Mouse (Mus musculus) liver, embryonic 16.5 days (tissue): ENCODE measurements around the gene Eomes. TPM values are rescaled to one million over a fixed set of nuclear protein-coding genes. Genes with fewer than 3 reads are reported as not detected.

Experiments
- ATAC-seq: fragments of 200-750 bp; cut with Nextera tagmentation; 2 replicates; pipeline ENCODE4 v1.8.0; 2017; ENCODE audit warnings: low read depth, mild to moderate bottlenecking, moderate number of reproducible peaks, moderate library complexity
- H3K27ac ChIP-seq: fragments of 300-500 bp; sonication (generic); 2 replicates; pipeline ENCODE4 v1.5.1; 2014; ENCODE audit warnings: mild to moderate bottlenecking, low read length
- H3K27me3 ChIP-seq: fragments of 300-500 bp; sonication (generic); 2 replicates; pipeline ENCODE4 v1.6.1; 2014; ENCODE audit warnings: low read depth, low read length, mixed read lengths; ENCODE audit not compliant: control insufficient read depth, insufficient read depth
- H3K36me3 ChIP-seq: fragments of 300-500 bp; sonication (generic); 2 replicates; pipeline ENCODE4 v1.6.1; 2014; ENCODE audit warnings: mild to moderate bottlenecking; ENCODE audit not compliant: control insufficient read depth, insufficient read depth
- H3K4me1 ChIP-seq: fragments of 300-500 bp; sonication (generic); 2 replicates; pipeline ENCODE4 v1.6.1; 2014; ENCODE audit warnings: low read depth, low read length, mixed read lengths; ENCODE audit not compliant: control insufficient read depth
- H3K4me2 ChIP-seq: fragments of 300-500 bp; sonication (generic); 2 replicates; pipeline ENCODE4 v1.6.1; 2014; ENCODE audit warnings: low read depth, low read length, mixed read lengths
- H3K4me3 ChIP-seq: fragments of 300-500 bp; sonication (generic); 2 replicates; pipeline ENCODE4 v1.5.1; 2014; ENCODE audit warnings: low read depth, mild to moderate bottlenecking, low read length
- H3K9ac ChIP-seq: fragments of 300-500 bp; sonication (generic); 2 replicates; pipeline ENCODE4 v1.6.1; 2014; ENCODE audit warnings: low read depth, low read length
- H3K9me3 ChIP-seq: fragments of 300-500 bp; sonication (generic); replicated peaks from 2 replicates; pipeline ENCODE4 v1.6.1; 2016; ENCODE audit warnings: low read length; ENCODE audit not compliant: control insufficient read depth
- WGBS: fragments of 180-500 bp; shearing (Covaris S2); extraction: QIAGEN DNeasy Blood & Tissue Kit; methylation state at CpG from one replicate; pipeline ENCODE4 v1.1.7; 2014; ENCODE audit not compliant: insufficient replicate concordance; 5-methylcytosine and 5-hydroxymethylcytosine counted together
- polyA plus RNA-seq: library from polyadenylated mRNA; unstranded; fragments of >200 nt; fragmentation: Nextera tagmentation; extraction: Ambion mirVana; gene quantifications from 2 replicates; pipeline ENCODE4 v1.2.1, GENCODE M21; 2015

Gene Eomes
- polyA plus RNA-seq, 1 experiment from 2014 or later: not detected

DNA sequence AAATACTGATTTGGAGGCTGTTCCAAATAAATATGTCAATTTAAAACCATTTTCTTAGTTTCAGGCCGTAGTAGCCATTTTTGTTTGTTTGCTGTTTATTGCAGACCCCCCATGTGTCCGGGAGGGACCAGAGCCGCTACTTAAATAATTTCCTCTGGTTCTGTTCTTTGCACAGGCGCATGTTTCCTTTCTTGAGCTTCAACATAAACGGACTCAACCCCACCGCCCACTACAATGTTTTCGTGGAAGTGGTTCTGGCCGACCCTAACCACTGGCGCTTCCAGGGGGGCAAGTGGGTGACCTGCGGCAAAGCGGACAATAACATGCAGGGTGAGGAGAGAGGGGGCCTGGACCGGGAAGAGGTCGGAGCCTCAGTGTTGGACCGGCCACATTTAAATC, 2.3 kb downstream of the Eomes start:
- H3K9ac ChIP-seq: no peak overlapping the region
- no peak overlapping the region for H3K27ac ChIP-seq
- H3K4me3 ChIP-seq: no peak overlapping the region
- H3K27me3 ChIP-seq: peaks cover 92% of the 10 kb centered on the region
- H3K36me3 ChIP-seq: no peaks in the 10 kb centered on the region
- no peak for ATAC-seq
- H3K9me3 ChIP-seq: no peaks in the 10 kb centered on the region
- WGBS: 7% methylated on average over 14 of the region's 14 CpGs
- H3K4me2 ChIP-seq: no peak overlapping the region
- H3K4me1 ChIP-seq: no peaks in the 10 kb centered on the region; the same call in none of the 2 replicates

DNA sequence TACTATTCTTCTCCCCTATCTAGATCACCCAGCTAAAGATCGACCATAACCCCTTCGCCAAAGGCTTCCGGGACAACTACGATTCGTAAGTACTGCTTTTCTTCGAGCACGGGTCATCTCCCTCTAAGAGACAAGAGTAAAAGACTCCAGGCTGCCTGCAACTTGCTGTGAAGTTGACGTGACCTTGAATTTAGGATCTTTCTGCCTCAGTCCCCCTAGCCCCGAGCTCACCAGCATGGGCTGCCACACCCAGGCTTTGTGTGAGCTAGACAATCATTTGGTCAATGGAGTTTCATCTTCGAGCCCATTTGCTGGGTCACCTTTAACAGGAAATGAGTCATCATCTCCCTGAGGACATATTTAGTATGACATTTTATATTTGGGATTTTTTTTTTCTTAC, 4.2 kb downstream of the Eomes start:
- H3K4me3 ChIP-seq: no peak overlapping the region
- 44% methylated on average over 10 of the region's 10 CpGs for WGBS
- peaks cover 93% of the 10 kb centered on the region for H3K27me3 ChIP-seq
- no peaks in the 10 kb centered on the region; the same call in none of the 2 replicates for H3K4me1 ChIP-seq
- no peaks in the 10 kb centered on the region for H3K36me3 ChIP-seq
- no peak for ATAC-seq
- no peaks in the 10 kb centered on the region for H3K9me3 ChIP-seq
- no peak overlapping the region for H3K27ac ChIP-seq
- no peak overlapping the region for H3K9ac ChIP-seq
- H3K4me2 ChIP-seq: no peak overlapping the region

DNA sequence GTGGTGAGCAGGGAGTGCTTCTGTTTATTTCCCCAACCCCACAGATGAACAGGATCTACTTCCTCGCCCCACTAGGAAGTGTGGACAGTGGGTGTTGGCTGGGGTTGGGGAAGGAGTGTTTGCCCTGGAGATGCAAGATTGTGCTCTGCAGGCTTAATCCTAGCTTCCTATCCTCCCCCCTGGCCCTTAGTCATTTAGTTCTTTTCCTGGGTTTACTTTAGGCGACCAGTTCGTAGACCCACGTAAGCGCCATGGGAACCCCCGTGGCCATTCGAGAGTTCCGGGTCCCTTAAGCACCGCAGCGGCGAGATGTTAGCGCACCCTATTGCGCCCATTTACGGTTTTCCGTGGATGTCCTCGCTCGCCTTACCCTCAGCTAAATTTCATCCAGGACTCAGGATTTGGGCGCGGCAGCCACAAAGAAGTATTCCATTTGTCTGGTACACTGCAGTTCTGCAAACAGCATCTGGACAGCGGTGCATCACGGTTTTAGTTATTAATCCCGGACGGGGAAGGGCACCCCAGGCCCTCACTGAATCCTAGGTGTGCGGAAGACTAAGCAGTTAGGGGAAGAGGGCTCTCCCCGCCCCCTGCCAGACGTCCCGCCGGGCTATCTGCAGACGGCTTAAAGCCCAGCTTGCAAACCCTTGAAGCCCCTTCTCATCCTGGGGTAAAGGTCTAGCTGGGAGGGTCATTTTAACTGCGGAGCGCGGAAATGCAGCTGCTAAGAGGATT, 8.5 kb downstream of the Eomes start:
- H3K4me2 ChIP-seq: no peak overlapping the region
- no peak overlapping the region for H3K27ac ChIP-seq
- no peaks in the 10 kb centered on the region for H3K36me3 ChIP-seq
- 2% methylated on average over 32 of the region's 32 CpGs for WGBS
- H3K9ac ChIP-seq: no peak overlapping the region
- ATAC-seq: no peak
- no peak overlapping the region for H3K4me3 ChIP-seq
- no peaks in the 10 kb centered on the region; the same call in 1 of the 2 replicates for H3K4me1 ChIP-seq
- no peaks in the 10 kb centered on the region for H3K9me3 ChIP-seq
- peaks cover 85% of the 10 kb centered on the region for H3K27me3 ChIP-seq

DNA sequence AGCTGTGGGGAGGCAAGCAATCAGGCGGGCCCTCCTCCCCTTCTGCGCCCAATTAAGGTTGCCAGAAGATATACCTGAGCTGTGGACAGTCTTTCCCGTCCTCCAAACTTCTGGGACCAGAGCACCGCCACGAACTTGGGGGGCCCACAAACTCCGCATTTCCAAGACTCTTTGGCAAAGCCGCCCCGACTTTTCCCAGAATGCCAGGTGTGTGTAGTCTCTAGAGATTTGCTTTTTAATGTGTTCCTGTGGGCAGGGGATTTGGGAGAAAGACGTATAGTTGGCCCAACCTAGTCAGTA, 9.0 kb downstream of the Eomes start:
- H3K9me3 ChIP-seq: no peaks in the 10 kb centered on the region
- no peak overlapping the region for H3K27ac ChIP-seq
- H3K4me3 ChIP-seq: no peak overlapping the region
- peaks cover 83% of the 10 kb centered on the region for H3K27me3 ChIP-seq
- H3K4me1 ChIP-seq: no peaks in the 10 kb centered on the region; the same call in 1 of the 2 replicates
- H3K36me3 ChIP-seq: no peaks in the 10 kb centered on the region
- WGBS: 3% methylated on average over 9 of the region's 9 CpGs
- no peak overlapping the region for H3K4me2 ChIP-seq
- no peak for ATAC-seq
- H3K9ac ChIP-seq: no peak overlapping the region

DNA sequence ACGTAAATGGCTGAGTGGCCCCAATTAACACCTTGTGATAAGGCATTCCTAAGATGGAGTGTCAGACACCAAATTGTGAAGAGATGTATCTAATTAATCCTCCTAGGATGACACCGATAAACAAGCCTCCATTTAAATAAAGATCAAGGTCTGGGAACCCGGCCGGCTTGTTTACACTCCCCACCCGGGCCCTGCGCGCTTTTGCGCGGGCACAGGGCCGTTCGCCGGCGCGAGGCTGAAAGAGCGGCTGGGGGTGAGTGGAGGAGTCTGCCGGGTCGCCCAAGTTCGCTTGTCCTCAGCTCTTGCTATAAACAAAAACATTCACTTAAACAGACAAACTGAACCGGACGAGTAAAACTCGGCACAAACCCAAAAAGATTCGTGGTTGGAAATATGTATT, 9.6 kb downstream of the Eomes start:
- no peaks in the 10 kb centered on the region for H3K36me3 ChIP-seq
- H3K4me1 ChIP-seq: no peaks in the 10 kb centered on the region; the same call in 1 of the 2 replicates
- no peaks in the 10 kb centered on the region for H3K9me3 ChIP-seq
- H3K9ac ChIP-seq: no peak overlapping the region
- no peak for ATAC-seq
- H3K27ac ChIP-seq: no peak overlapping the region
- H3K4me3 ChIP-seq: peak overlapping the region; percentile 44
- H3K4me2 ChIP-seq: peak overlapping the region; percentile 56
- WGBS: under 1% methylated on average over 22 of the region's 22 CpGs
- H3K27me3 ChIP-seq: peaks cover 78% of the 10 kb centered on the region

DNA sequence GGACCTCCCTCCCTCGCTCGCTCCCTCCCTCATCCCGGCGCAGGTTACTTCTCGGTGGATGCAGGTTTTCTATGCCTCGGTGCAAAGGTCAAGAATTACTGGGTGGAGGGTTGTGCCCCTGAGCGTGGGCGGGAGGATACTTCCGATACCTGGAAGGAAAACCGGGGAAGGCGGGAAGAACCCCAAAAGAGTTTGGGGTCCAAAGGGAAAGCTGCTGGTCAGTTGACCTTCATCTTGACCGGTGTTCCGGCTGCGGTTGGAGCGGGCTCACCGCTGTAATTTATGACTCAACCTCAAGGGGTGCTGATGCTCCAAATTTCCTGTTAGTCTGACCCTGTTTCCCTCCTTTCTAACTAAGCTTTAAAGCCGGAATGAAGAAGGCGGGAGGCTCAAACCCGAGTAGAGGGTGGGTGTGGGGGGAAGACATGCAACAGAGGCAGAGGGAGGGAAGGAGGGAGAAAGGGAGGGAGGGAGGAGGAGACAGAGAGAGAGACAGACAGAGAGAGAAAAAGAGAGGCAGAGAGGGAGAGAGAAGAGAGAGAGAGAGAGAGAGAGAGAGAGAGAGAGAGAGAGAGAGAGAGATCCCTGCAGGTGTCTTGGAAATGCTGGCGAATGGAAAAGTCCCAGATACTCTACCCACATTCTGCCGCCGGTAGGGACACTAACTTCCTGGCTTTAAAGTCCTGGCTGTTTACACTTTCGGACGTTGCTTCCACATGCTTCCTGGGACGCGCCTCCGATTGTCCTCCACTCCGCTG, 10.3 kb downstream of the Eomes start:
- Histone ChIP-seq H3K4me3 (peak overlapping the region; percentile 44), H3K4me2 (peak overlapping the region; percentile 56), H3K4me1 (no peaks in the 10 kb centered on the region; the same call in 1 of the 2 replicates), H3K9ac (no peak overlapping the region), H3K27me3 (peaks cover 73% of the 10 kb centered on the region), H3K27ac (no peak overlapping the region), H3K36me3 (no peaks in the 10 kb centered on the region), H3K9me3 (no peaks in the 10 kb centered on the region)
- WGBS: 1% methylated on average over 28 of the region's 28 CpGs
- ATAC-seq: no peak

DNA sequence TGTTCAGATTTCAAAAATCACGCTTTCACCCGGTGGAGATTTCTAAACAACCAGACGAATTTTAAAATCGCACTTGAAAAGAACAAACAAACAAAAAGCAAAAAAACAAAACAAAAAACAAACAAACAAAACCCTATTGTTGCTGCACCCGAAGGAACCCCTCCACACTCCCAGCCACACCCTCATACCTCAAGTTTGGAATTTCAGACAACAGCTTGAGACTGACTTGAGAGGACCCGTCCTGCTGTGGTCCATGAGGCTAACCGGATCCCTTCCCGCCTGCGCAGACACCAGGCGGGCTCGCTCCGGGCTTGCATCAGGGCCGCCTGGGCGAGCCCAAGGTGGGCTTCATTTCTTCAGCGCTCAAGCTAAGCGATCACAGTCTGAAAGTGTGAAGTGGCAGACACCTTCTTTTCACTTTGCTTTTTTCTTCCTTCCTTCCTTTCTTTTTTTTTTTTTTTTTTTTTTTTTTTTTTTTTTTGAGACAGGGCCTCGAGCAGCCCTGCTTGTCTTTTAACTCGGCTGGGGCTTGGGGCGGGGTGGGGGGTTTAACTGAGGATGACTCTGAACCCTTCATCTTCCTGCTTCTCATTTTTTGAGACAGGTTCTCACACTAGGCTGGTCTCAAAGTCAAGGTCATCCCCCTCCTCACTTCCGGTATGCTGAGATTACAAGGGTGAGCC, 11.0 kb downstream of the Eomes start:
- no peak for ATAC-seq
- no peak overlapping the region for H3K9ac ChIP-seq
- H3K27ac ChIP-seq: no peak overlapping the region
- peaks cover 66% of the 10 kb centered on the region for H3K27me3 ChIP-seq
- H3K9me3 ChIP-seq: no peaks in the 10 kb centered on the region
- H3K4me1 ChIP-seq: no peaks in the 10 kb centered on the region; the same call in 1 of the 2 replicates
- peak overlapping the region; percentile 56 for H3K4me2 ChIP-seq
- no peaks in the 10 kb centered on the region for H3K36me3 ChIP-seq
- WGBS: under 1% methylated on average over 20 of the region's 20 CpGs
- peak overlapping the region; percentile 44 for H3K4me3 ChIP-seq

DNA sequence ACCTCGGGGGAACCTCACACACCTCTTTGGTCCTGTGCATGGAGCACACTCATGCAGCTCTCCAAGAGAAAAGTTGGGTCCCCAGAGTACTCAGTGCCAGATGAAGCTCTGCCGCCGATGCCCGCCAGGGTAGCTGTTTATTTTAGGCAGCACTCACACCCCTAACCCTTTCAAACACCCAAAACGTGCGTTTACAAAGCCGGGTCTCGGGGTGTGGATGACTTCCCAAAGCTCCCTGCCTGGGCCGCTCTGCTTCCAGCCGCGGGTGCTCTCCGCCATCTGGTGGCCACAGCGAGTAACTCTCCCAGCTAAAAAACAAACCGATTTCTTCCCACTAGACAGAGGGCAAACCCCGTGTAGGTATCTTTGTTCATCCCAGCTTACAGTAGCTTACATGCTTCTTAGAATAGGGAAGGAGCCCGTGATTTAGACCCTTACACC, 11.6 kb downstream of the Eomes start:
- peak overlapping the region; percentile 13; the same call in 1 of the 2 replicates for H3K4me3 ChIP-seq
- H3K4me1 ChIP-seq: no peaks in the 10 kb centered on the region; the same call in 1 of the 2 replicates
- no peak overlapping the region for H3K9ac ChIP-seq
- no peak overlapping the region for H3K27ac ChIP-seq
- H3K27me3 ChIP-seq: peaks cover 60% of the 10 kb centered on the region
- WGBS: under 1% methylated on average over 16 of the region's 16 CpGs
- no peaks in the 10 kb centered on the region for H3K36me3 ChIP-seq
- peak overlapping the region; percentile 47 for H3K4me2 ChIP-seq
- ATAC-seq: 0 out of 2 replicates have a peak, but pooled peaks have one; percentile 37
- no peaks in the 10 kb centered on the region for H3K9me3 ChIP-seq
